Mouse (Mus musculus): ENCODE measurements at regions not wholly inside any gene's neighbourhood (a gene's known extent, or its start where the extent isn't known, plus 50 kb on each side); places are given as distances from the start of the nearest gene placed in this dataset.
A peak's percentile ranks its signal among the peaks of the same experiment; 100 is the strongest.

DNA sequence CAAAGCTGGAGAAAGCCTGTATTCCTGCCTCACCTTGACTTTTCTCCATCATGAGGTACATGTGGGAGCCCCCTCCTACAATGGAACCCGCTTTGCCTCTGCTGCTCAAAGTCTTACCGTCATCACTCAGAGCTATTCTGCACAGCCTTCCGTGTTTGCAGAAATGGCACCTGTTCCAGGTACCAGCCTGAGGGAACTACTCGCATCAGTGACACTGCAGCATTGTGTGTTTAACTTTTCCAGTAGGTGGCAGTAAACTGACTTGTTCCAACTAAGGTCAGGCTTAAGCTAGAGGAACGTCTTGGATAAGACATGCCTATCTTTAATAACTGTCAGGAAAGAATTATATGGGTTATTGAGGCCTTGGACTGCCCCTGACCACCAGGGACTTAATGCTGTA lies 71.4 kb downstream of the Fam173b start:
- DNase-seq: peak; percentile 9

DNA sequence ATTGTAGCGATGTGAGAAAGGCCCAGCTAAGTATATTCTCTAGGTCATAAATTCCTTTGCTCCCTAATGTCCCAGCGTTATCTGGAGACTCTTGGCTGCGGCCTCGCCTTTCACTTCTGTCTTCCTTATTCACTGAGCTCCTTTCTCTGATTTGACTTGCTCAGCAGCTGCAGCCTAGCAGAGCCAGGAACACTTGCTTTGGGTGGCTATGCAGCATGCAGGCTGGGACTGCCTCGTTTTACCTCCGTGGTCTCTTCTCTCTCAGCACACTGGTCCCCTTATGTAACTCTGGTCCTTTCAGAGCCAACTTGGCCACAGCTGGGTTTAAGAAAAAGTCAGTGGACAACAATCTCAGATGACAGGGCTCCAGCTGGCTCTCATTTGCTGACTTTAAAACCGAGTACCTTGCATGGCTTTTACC lies 75.1 kb downstream of the Fam173b start:
- no peak for DNase-seq

DNA sequence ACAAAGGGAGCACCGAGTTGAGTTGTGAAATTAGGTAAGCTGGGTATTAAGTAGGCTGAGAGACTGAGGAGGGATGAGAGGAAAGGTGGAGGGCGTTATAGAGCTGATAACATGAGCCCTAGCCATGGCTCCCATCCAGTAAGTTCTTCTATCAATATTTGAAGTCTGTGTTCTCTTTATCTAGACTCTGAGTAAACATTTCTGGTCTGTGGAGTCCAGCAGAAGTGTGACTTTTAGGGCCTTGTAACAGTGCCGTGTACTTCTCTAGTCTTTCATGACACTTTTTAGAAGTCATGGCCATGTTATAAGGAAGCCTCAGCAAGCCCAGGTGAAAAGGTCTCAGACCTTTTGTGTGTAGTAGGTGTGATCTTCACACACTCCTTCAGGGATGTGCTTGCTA lies 91.5 kb downstream of the Fam173b start:
- DNase-seq: no peak

DNA sequence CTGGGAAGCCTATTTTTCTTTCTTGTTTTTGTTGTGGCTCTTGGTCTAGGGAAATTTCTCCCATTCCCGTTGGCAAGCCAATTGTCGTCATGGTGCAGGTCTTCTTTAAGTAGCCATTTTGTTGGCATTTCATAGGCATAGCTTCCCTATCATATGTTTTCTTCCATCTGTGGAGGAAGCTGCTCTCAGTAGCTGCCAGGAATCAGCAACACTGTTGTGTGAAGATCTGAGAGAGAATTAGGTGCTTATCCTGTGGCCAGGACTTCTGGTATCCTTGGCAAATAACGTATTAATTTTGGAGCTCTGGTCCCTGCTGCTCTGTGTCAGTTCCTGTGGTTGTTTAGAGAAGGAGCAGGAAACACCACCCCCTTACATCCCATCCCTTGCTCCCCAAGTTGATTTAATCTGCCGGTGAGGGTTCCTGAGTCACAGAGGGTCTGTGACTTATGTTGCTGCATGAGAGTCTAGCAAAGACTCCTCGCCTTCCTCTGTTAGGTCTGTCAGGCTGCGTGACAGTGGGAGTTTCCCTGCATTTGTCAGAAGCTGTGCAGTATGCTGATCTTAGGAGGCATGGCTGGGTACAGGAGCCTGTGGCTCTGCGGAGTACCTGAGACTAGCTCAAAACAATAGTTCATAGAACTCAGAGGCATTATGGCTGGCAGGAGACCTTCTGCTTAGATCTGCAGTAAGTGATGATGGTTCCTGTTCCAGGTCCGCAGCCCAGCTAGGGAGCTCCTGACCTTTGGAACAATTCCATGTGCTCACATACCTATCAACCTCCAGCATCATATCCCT lies 93.4 kb downstream of the Fam173b start:
- DNase-seq: no peak

DNA sequence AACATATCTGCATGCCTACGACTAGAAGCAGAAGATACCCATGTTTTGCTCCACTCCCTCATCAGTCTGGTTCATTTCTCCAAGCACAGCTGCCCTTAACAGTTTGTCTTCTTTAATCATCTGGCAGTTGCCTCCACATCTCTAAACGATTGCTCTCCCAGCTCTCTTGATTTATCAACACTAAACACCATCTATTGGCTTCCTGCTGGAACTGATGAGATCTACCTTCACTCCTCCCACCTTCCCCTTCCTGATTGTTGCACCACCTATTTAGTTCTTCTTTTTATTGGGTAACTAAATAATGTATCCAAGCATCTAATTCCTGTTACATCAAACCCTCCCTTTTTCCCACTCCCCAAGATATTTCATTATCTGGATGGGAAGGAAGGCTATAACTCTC lies 101.7 kb downstream of the Fam173b start:
- DNase-seq: no peak

DNA sequence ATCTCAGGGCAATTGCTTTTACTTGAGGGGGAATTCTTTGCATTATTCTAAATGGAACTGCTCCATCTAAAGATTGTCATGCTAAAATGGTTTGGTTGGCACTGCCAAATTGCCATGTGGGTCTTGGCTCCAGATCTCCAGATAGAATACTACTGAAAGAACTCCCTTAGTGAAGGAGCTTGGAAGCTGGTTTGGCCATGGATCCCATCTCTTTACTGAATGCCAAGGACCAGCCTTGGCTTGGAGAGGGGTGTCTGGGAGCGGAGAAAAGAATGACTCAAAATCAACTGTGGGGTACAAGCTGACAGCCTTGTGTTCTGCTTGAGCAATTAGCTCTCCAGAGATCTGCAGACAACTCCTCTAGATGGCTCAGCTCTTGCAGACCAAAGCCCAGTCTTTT lies 105.8 kb downstream of the Fam173b start:
- DNase-seq: no peak

DNA sequence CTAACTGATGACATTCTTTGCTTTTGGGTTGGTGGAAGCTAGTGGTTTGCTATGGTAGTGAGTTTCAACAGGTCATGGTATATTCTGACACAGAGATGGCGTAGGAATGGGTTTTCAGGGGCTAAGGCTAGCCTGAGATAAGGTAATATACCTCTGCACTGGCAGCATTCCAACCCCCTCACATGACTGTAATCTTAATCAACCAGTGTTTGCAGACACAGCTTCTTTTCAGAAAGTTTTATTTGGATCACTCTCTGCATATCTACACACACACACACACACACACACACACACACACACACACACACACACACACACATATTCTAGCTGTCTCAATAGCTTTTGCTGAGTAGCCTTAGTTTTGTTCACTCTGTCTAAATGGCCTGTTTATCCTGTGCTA lies 119.4 kb downstream of the Fam173b start:
- no peak for DNase-seq

DNA sequence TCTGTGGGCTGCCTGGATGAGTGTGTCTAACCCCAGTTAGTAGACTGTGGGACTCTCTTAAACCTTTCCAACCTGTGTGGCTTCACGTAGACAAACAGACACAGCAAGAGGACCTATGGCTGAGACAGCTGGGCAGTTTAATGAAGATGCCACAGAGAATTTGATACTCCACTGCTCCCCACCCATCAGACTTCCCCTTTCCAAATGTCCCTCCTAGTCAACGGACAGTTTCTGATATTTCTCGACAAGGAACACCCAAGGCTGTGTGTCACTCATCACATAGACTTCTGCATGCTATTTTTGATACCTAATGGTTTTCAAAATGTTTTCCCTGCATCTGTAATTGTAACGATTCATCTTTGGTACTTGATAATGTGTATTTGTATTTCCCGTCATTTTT lies 120.8 kb downstream of the Fam173b start:
- DNase-seq: no peak

DNA sequence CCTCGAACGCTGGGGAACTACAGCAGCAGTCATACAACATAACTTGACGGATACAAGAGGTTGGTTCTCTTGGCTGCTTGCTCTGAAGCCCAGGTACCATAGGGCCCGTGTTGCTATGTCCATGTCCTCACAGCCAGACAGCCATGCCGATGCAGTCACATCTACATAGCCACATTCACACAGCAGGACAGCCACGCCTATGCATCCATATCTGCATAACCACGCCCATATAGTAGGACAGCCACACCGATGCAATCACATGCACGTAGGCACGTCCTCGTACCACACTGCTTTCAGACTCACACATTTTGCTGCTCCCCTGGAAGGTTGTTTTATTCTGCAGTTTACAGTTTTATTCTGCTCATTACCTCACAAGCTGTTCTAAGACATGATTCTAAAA lies 122.6 kb downstream of the Fam173b start:
- DNase-seq: no peak

DNA sequence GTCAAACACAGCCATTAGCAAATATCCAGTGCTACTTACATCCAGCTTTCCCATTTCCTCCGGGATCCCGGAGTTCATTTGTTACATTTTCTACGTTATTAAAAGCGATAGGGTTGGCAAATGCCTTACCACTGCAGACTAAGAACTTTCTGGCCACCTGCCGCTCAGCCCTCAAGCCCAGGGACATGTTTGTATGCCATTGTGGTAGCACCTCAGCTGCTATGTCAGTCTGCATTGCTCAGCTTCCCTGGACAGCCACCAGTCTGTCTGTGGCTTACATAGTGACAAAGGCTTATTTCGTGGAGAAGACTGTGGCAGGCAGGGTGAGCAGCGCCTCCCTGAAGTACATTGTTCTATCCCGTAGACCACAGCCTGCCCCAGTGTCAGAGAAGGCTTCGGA lies 127.5 kb downstream of the Fam173b start:
- no peak for DNase-seq

DNA sequence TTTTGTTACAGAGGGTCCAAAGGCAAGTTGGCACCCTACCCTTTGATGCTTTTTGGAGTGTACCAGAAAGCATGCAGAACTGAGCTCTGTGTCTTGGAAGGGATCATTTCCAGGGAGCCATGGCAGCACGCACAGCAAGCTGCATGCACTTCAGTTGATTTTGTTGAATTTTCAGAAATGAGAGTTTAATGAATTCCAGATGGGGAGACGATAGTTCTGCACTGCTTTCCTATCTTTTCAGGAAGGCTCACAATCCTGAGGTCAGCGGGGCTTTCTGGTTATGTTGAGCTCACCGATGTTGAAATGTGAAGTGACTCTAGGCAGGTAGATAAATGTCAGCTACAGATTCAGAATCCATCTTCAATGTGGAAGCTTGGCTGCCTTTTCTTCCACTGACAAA lies 140.0 kb downstream of the Fam173b start:
- no peak for DNase-seq

DNA sequence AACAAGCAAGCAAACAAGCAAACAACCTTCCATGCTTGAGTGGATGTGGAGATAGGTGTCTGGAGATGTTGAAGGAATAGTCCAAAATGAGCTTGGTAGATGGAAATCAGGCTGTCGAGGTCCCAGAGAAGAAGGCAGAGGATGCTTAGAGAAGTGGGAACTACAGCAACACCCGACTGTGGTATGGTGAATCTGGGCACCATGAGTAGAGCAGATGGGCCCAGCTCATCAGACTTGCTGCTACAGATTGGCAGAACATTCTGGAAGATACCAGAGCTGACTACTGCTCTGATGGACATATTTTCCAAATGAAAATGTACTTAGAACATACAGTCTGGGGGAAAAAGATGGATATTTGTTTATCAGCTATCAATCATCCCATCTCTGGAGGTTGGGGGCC lies 142.9 kb downstream of the Fam173b start:
- no peak for DNase-seq

DNA sequence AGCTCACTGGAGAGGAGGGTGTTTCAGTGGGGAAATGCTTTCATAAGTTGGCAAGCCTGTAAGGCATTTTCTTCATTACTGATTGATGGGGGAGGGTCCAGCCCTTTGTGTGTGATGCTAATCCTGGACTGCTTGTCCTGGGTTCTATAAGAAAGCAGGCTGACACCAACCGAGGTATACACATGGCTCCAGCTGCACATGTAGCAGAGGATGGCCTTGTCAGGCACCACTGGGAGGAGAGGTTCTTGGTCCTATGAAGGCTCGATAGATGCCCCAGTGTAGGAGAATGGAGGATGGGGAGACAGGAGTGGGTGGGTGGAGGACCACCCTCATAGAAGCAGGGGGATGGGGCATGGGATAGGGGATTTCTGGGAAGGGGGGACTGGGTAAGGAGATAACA lies 151.0 kb downstream of the Fam173b start:
- no peak for DNase-seq

DNA sequence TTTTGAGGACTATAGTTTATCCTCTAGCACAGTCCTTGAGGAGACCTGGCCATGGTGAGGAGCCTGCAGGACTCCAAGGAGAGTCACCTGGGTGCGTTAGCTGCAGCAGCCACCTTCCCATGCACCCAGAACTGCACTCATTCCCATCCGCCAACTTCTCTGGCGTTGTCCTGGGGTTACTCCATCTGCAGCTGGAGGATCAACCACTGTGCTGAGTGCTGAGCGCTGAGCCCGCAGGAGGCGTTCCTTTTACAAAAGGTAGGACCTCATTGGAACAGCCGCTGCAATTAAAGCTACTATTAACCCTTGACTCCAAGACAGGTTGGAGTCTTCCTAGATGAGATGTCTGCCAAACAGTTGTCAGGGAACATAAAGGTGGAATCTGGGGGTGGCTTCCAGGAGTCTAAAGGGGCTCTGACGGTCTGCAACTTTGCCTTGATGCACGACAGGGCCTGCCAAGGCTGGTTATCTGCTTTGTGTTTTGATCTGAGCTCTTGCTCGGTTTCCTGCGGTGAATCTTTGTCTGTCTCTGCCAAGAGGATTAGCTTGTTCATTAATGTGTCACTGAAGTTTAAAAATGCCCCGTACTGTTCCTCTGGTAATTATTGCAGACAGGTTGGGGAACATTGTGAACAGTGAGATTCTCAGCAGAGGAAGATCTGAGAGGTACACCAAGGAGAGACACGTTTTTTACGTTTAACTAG lies 152.1 kb downstream of the Fam173b start:
- peak; percentile 3 for DNase-seq

DNA sequence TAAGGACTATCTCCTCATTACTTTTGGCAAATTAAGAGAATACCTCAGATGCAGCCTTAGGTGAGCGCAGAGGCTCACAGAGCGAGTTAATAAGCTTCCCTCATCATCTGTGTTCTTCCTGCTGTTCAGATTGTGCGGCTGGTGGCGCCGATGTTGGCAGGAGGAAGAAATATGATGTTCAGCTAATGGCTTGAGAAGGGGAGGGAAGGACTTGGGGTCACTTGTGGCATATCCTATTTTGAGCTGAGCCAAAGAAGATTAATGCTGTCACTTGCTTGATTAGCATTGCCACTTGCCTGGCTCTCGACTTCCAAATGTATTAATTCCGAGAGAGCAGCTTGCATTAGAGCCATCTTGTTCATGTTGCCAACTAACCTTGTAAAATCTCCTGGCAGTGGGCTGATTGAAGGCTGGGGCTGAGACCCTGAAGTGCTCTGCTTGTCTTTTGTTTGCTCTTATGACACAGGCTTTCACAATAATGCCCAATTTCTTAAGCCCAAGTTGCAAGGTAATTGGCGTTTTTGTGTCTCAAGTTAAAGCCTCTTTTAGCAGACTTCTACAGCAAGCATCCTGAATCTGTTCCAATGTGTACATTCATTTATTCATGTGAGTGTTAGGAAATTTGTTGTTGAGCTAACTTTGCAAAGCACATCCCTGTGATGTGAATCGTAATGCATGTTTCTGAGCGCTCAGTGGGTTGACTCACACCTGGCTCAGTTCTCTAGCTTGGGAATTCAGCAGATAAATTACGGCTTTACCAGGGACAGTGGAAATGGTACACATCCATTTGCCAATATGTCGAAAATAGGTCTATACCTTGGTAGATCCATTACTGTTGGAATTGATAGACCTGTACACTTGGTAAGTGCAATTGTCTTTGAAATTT lies 167.6 kb downstream of the Fam173b start:
- DNase-seq: no peak

DNA sequence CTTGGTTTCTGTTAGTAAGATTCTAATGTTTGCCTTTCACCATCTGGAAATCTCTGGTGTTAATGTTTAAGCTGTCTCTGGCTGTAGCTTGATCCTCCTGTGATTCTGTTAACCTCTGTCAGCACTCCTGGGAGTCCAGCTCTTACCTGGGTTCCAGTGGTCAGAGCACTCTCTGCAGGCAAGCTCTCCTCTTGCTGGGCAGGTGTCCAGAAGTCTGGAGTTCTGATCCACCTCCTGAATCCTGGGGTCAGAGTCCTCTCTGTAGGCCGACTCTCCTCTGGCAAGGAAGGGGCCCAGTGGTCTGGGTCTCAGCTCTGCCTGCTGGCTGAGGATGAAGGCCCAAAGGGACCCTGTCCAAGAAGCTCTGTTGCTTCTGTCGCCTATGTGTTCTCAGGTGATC lies 181.4 kb downstream of the Fam173b start:
- peak; percentile 89 for DNase-seq

DNA sequence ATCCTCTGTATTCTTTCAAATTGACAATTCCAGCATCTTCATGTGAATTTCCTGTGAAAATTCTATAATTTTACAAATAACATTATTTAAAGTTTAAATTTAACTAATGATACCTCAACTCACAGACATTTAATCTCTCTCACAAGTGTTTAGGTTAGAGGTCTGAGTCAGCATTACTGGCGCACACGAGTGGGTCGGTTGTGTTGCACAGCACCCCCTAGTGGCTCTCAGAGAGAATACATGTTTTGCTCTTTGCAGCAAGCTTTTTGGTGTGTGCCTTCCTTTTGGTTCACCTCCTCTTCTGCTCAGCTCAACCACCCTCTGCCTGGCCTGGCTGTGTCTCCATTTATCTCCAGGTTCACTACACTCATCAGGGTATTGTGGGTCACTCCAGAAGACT lies 183.4 kb downstream of the Fam173b start:
- no peak for DNase-seq

DNA sequence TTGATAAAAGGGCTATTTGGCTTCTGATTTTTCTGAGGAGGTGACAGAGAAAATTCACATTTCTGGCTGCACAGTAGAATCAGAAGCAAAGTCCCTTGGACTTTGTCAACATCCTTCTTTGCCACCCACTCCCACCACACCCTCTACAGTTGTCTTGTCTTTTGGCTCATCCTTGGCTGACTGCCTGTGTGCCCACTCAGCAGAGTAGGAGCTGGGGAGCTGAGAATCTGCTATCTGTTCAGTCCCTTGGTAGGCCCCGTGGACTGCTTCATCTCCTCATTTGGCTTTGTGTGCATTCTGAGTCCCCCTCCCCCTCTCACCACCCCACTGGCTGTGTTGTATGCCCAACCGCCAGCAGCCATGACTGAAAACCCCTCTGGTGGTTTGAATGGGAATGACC lies 197.2 kb downstream of the Fam173b start:
- no peak for DNase-seq

DNA sequence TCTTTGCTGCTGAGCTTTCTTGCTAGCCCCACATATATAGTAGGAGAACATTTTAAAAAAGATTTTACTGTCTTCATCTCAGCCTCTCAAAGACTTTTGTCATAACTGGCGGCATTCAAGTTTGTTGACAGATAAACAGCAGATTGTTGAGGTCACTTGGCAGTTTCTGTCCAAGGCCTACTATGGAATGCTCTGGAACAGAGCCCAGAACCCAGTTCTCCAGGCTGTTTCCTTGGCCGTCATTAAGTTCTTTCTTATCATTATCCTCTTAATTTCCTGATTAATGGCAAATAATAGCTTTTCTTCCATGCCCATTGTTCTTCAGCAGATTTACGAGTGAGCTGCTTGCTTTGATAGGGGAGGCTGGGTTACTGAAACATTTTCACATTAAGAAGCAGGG lies 203.9 kb downstream of the Fam173b start:
- DNase-seq: no peak

DNA sequence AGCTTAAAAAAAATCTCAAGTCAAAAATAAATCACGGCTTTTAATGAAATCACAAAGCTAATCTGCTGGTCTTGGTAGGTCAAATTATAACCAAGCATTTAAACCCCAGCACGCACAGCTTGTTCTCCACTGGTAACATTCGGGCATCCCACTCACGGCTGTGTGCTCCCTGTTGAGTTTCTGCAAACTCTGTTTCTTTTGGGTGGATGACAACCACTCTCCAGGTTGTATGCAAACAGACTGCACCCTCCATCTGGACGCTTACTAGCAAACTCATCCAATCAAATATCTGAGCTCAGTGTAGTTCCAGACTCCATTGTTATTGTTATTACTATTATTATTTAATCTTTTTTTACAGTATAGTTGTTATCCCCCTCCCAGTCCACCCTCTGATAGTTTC lies 213.9 kb downstream of the Fam173b start:
- DNase-seq: no peak

DNA sequence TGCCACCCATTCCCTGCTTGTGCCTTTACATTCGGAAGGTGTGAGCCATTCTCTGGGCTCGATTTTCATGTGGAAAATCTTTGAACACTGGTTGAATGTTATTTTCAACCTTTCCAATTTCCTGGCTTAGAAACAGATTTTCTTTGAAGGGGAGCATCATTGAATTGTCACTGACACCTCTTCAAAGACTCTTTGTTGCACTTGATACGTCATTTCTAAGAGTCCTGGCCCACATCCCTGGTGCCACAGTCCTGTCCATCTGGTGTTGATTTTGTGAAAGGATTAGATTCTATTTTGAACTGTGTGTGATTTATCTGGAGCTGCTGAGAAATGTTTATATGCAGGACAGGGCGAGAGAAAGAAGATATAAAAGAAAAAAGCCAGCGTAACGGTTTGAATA lies 217.6 kb downstream of the Fam173b start:
- DNase-seq: no peak

DNA sequence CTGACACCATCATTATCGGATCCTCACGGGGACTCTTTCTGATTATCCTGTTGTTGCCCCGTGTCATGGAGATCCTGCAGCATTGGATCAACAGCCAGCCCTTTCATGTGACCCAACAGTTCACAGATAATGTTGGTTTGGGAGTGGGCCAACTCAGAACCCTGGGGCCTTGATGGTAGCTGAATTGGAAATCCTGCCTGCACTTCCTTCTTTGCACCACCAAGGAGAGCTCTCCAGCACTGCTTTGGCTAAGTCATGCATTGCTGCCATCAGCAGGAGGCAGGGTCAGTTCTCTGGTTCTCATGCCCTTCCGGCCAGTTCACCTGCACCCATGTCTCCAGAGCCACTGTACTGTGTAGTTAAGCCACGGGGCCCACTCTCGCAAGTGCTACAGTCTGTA lies 225.6 kb downstream of the Fam173b start:
- DNase-seq: peak; percentile 4

DNA sequence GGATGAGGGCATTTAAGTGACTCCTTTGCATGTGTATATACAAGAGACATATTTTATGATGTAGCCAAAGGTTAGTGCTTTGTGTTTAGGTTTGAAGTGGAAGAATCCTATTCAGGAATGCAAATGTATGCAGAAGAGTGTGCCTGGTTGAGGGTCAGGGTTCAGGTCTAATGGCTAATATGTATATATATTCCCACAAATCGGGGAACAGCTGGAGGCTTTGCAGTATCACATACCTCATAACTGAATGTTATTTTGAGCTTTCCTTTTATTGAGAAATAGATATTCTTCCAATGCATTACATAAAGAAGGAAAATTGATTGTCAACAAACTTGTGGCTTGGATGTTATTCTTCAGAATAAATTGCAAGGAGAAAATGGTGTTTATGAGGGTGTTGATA lies 239.9 kb downstream of the Fam173b start:
- no peak for DNase-seq

DNA sequence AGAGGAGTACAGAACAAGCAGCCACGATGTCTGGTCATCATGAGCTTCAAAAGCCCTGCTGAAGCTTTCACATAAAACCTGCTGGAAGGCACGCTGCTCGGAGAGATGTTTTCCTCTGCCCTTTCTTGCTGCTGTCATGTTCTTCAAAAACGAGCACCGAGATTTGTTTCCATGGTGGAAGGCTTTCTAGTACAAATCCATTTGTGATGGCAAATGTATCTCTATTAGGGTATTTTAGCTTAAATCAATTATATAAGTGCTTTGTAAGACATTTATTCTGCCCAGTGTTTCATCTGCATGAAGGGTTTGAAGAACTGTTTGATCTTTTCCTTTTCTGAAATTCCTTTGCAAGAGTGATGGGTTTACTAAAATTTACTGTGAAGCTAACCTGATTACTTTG lies 253.1 kb downstream of the Fam173b start:
- DNase-seq: no peak

Data from kidney, adult 11 months (tissue).